Mouse (Mus musculus): ENCODE data around the gene Klf13.

Gene Klf13

GRCm38 (mm10) chr7:63907778-63908495, 30.8 kb downstream of the Klf13 start:
- no peak for DNase-seq (ENCODE audit: low spot score)

- no peak for DNase-seq (ENCODE audit: low spot score)
Observed at GRCm38 (mm10) chr7:63905642-63906041, 33.1 kb downstream of the Klf13 start.

GRCm38 (mm10) chr7:63905190-63905589, 33.5 kb downstream of the Klf13 start:
- DNase-seq (ENCODE audit: low spot score), result no peak

GRCm38 (mm10) chr7:63903635-63904380, 34.9 kb downstream of the Klf13 start:
- no peak for DNase-seq (ENCODE audit: low spot score)

GRCm38 (mm10) chr7:63902604-63903210, 36.0 kb downstream of the Klf13 start:
- DNase-seq (ENCODE audit: low spot score), result no peak

GRCm38 (mm10) chr7:63901942-63902341, 36.8 kb downstream of the Klf13 start:
- no peak for DNase-seq (ENCODE audit: low spot score)

GRCm38 (mm10) chr7:63901346-63901745, 37.4 kb downstream of the Klf13 start:
- DNase-seq (ENCODE audit: low spot score), result no peak

- no peak for DNase-seq (ENCODE audit: low spot score)
Observed at GRCm38 (mm10) chr7:63900411-63900810, 38.3 kb downstream of the Klf13 start.

GRCm38 (mm10) chr7:63899925-63900324, 38.8 kb downstream of the Klf13 start:
- DNase-seq (ENCODE audit: low spot score), result no peak

GRCm38 (mm10) chr7:63898201-63898600, 40.5 kb downstream of the Klf13 start:
- no peak for DNase-seq (ENCODE audit: low spot score)

GRCm38 (mm10) chr7:63897655-63898054, 41.1 kb downstream of the Klf13 start:
- no peak for DNase-seq (ENCODE audit: low spot score)

GRCm38 (mm10) chr7:63896968-63897468, 41.7 kb downstream of the Klf13 start:
- DNase-seq (ENCODE audit: low spot score), result peak; percentile 56

GRCm38 (mm10) chr7:63896276-63896967, 42.3 kb downstream of the Klf13 start:
- no peak for DNase-seq (ENCODE audit: low spot score)

- DNase-seq (ENCODE audit: low spot score), result no peak
Observed at GRCm38 (mm10) chr7:63895223-63895622, 43.5 kb downstream of the Klf13 start.

GRCm38 (mm10) chr7:63894662-63895061, 44.1 kb downstream of the Klf13 start:
- no peak for DNase-seq (ENCODE audit: low spot score)

- DNase-seq (ENCODE audit: low spot score), result no peak
Observed at GRCm38 (mm10) chr7:63893729-63894128, 45.0 kb downstream of the Klf13 start.

- DNase-seq (ENCODE audit: low spot score), result no peak
Observed at GRCm38 (mm10) chr7:63893201-63893600, 45.5 kb downstream of the Klf13 start.

- no peak for DNase-seq (ENCODE audit: low spot score)
Observed at GRCm38 (mm10) chr7:63891488-63892075, 47.1 kb downstream of the Klf13 start.

GRCm38 (mm10) chr7:63889116-63889975, 49.4 kb downstream of the Klf13 start:
- no peak for DNase-seq (ENCODE audit: low spot score)

GRCm38 (mm10) chr7:63888674-63889073, 50.0 kb downstream of the Klf13 start:
- DNase-seq (ENCODE audit: low spot score), result no peak

GRCm38 (mm10) chr7:63887602-63888123, 51.1 kb downstream of the Klf13 start:
- no peak for DNase-seq (ENCODE audit: low spot score)
